Mouse (Mus musculus) MEL (cell line): Measurements from ENCODE around the gene Zfp553. TPM values are rescaled to one million over a fixed set of nuclear protein-coding genes. Genes with fewer than 3 reads are reported as not detected.
A peak's percentile ranks its signal among the peaks of the same experiment; 100 is the strongest.

Experiments used
- DNase-seq: peaks from one replicate; pipeline ENCODE4 v3.0.0; 2011; ENCODE audit warnings: low read depth, low spot score
- H3K27ac ChIP-seq: 2 replicates; pipeline ENCODE4 v1.5.1; 2012; ENCODE audit warnings: low read depth, mild to moderate bottlenecking, control low read depth, low read length, moderate library complexity; ENCODE audit not compliant: control insufficient read depth
- H3K27me3 ChIP-seq, 2 experiments: fragments of 150-350 bp in 1 of 2; sonication (generic) in 1 of 2; 2 replicates each; pipeline ENCODE4 v1.6.1; 2012; ENCODE audit warnings: low read length in 2 of 2, mild to moderate bottlenecking in 2 of 2, improper control_type of control experiment in 1 of 2, moderate library complexity in 1 of 2; ENCODE audit not compliant: insufficient read depth in 2 of 2, control insufficient read depth in 1 of 2
- H3K36me3 ChIP-seq, 2 experiments: 2 replicates each; pipeline ENCODE4 v1.6.1; 2012 to 2014; ENCODE audit warnings: low read length in 2 of 2, improper control_type of control experiment in 1 of 2, inconsistent platforms in 1 of 2, mild to moderate bottlenecking in 1 of 2; ENCODE audit not compliant: insufficient read depth in 2 of 2, control insufficient read depth in 1 of 2
- H3K4me1 ChIP-seq, 2 experiments: fragments of 150-350 bp in 1 of 2; sonication (generic) in 1 of 2; 2 replicates each; pipeline ENCODE4 v1.6.1; 2012; ENCODE audit warnings: low read length in 2 of 2, improper control_type of control experiment in 1 of 2, mild to moderate bottlenecking in 1 of 2; ENCODE audit not compliant: insufficient read depth in 2 of 2, control insufficient read depth in 1 of 2
- H3K4me3 ChIP-seq, 2 experiments: fragments of 150-350 bp in 1 of 2; sonication (generic) in 1 of 2; 2 replicates each; pipeline ENCODE4 v1.5.1; 2012; ENCODE audit warnings: low read depth in 2 of 2, low read length in 2 of 2, mild to moderate bottlenecking in 2 of 2, moderate library complexity in 2 of 2, control low read depth in 1 of 2, improper control_type of control experiment in 1 of 2; ENCODE audit not compliant: control insufficient read depth in 1 of 2, insufficient read depth in 1 of 2
- H3K79me2 ChIP-seq: 2 replicates; pipeline ENCODE4 v1.6.1; 2012; ENCODE audit warnings: mild to moderate bottlenecking, low read length, moderate library complexity; ENCODE audit not compliant: control insufficient read depth, poor library complexity, insufficient read depth
- H3K9ac ChIP-seq: 2 replicates; pipeline ENCODE4 v1.6.1; 2012; ENCODE audit warnings: low read depth, mild to moderate bottlenecking, control low read depth, low read length, moderate library complexity; ENCODE audit not compliant: control insufficient read depth, poor library complexity, severe bottlenecking
- H3K9me3 ChIP-seq: fragments of 150-350 bp; sonication (generic); replicated peaks from 2 replicates; pipeline ENCODE4 v1.6.1; 2012; ENCODE audit warnings: mild to moderate bottlenecking, low read length, improper control_type of control experiment, moderate library complexity; ENCODE audit not compliant: insufficient read depth
- CHD1 ChIP-seq: IDR thresholded peaks from 2 replicates; pipeline ENCODE4 v1.6.1; 2012; ENCODE audit warnings: low read depth, mild to moderate bottlenecking, inconsistent platforms, low read length, improper control_type of control experiment
- CHD2 ChIP-seq: IDR thresholded peaks from 2 replicates; pipeline ENCODE4 v1.6.1; 2011; ENCODE audit warnings: low read length, improper control_type of control experiment
- CTCF ChIP-seq, 3 experiments: IDR thresholded peaks in 2 of 3; conservative IDR thresholded peaks in 1 of 3; 2 replicates each; pipeline ENCODE4 v1.5.1; 2011 to 2012; ENCODE audit warnings: low read length in 3 of 3, low read depth in 2 of 3, mild to moderate bottlenecking in 2 of 3, improper control_type of control experiment in 1 of 3, inconsistent platforms in 1 of 3, mixed read lengths in 1 of 3, moderate library complexity in 1 of 3; ENCODE audit not compliant: control insufficient read depth in 1 of 3, insufficient read depth in 1 of 3, poor library complexity in 1 of 3, severe bottlenecking in 1 of 3
- ELF1 ChIP-seq: IDR thresholded peaks from 2 replicates; pipeline ENCODE4 v1.6.1; 2014; ENCODE audit warnings: low read depth, mild to moderate bottlenecking, inconsistent platforms, low read length, improper control_type of control experiment, moderate library complexity
- EP300 ChIP-seq, 2 experiments: IDR thresholded peaks; 2 replicates each; pipeline ENCODE4 v1.6.1; 2011; ENCODE audit warnings: improper control_type of control experiment in 2 of 2, low read length in 2 of 2, low read depth in 1 of 2, mild to moderate bottlenecking in 1 of 2
- ETS1 ChIP-seq: IDR thresholded peaks from 2 replicates; pipeline ENCODE4 v1.6.1; 2012; ENCODE audit warnings: low read depth, mild to moderate bottlenecking, inconsistent platforms, low read length, improper control_type of control experiment, moderate library complexity
- GABPA ChIP-seq: IDR thresholded peaks from 2 replicates; pipeline ENCODE4 v1.6.1; 2012; ENCODE audit warnings: low read depth, mild to moderate bottlenecking, inconsistent platforms, low read length, improper control_type of control experiment, moderate library complexity
- JUND ChIP-seq: IDR thresholded peaks from 2 replicates; pipeline ENCODE4 v1.6.1; 2011; ENCODE audit warnings: low read depth, mild to moderate bottlenecking, improper control_type of control experiment, low read length
- KAT2A ChIP-seq: conservative IDR thresholded peaks from 2 replicates; pipeline ENCODE4 v1.6.1; 2012; ENCODE audit warnings: low read depth, low read length, improper control_type of control experiment, inconsistent platforms
- MAFK ChIP-seq: IDR thresholded peaks from 2 replicates; pipeline ENCODE4 v1.6.1; 2011; ENCODE audit warnings: low read depth, mild to moderate bottlenecking, low read length, improper control_type of control experiment, borderline replicate concordance
- MAX ChIP-seq: IDR thresholded peaks from 2 replicates; pipeline ENCODE4 v1.6.1; 2011; ENCODE audit warnings: low read length, improper control_type of control experiment
- MAZ ChIP-seq: IDR thresholded peaks from 2 replicates; pipeline ENCODE4 v1.6.1; 2012; ENCODE audit warnings: low read depth, mild to moderate bottlenecking, inconsistent platforms, low read length, improper control_type of control experiment
- MEF2A ChIP-seq: IDR thresholded peaks from 2 replicates; pipeline ENCODE4 v1.6.1; 2014; ENCODE audit warnings: low read depth, mild to moderate bottlenecking, inconsistent platforms, low read length, improper control_type of control experiment; ENCODE audit not compliant: poor library complexity, insufficient replicate concordance, severe bottlenecking; ENCODE audit errors: extremely low read depth
- MXI1 ChIP-seq: IDR thresholded peaks from 2 replicates; pipeline ENCODE4 v1.6.1; 2011; ENCODE audit warnings: mild to moderate bottlenecking, low read depth, low read length, improper control_type of control experiment
- NELFE ChIP-seq: IDR thresholded peaks from 2 replicates; pipeline ENCODE4 v1.6.1; 2011; ENCODE audit warnings: low read depth, low read length, improper control_type of control experiment
- POLR2A ChIP-seq, 2 experiments: IDR thresholded peaks; 2 replicates each; pipeline ENCODE4 v1.6.1; 2011 to 2012; ENCODE audit warnings: low read length in 2 of 2, mild to moderate bottlenecking in 2 of 2, control low read depth in 1 of 2, improper control_type of control experiment in 1 of 2, low read depth in 1 of 2, moderate library complexity in 1 of 2; ENCODE audit not compliant: control insufficient read depth in 1 of 2, insufficient read depth in 1 of 2, poor library complexity in 1 of 2
- POLR2AphosphoS2 ChIP-seq: IDR thresholded peaks from 2 replicates; pipeline ENCODE4 v1.6.1; 2011; ENCODE audit warnings: low read length, improper control_type of control experiment
- POLR2AphosphoS5 ChIP-seq: IDR thresholded peaks from 2 replicates; pipeline ENCODE4 v1.6.1; 2012; ENCODE audit warnings: low read depth, borderline replicate concordance, mild to moderate bottlenecking, inconsistent platforms, low read length, moderate library complexity, mixed read lengths
- RAD21 ChIP-seq: IDR thresholded peaks from 2 replicates; pipeline ENCODE4 v1.6.1; 2011; ENCODE audit warnings: mild to moderate bottlenecking, low read depth, low read length, improper control_type of control experiment
- RCOR1 ChIP-seq: IDR thresholded peaks from 2 replicates; pipeline ENCODE4 v1.6.1; 2012; ENCODE audit warnings: low read depth, mild to moderate bottlenecking, inconsistent platforms, low read length, improper control_type of control experiment
- SIN3A ChIP-seq: IDR thresholded peaks from 2 replicates; pipeline ENCODE4 v1.6.1; 2012; ENCODE audit warnings: low read length, improper control_type of control experiment, inconsistent platforms
- TAL1 ChIP-seq: IDR thresholded peaks from 2 replicates; pipeline ENCODE4 v1.6.1; 2012; ENCODE audit warnings: mild to moderate bottlenecking, inconsistent platforms, low read length, moderate library complexity, mixed read lengths
- TBP ChIP-seq: IDR thresholded peaks from 2 replicates; pipeline ENCODE4 v1.8.0; 2011; ENCODE audit warnings: low read depth, low read length, improper control_type of control experiment
- TCF12 ChIP-seq: IDR thresholded peaks from 2 replicates; pipeline ENCODE4 v1.6.1; 2014; ENCODE audit warnings: low read depth, mild to moderate bottlenecking, inconsistent platforms, low read length, improper control_type of control experiment, moderate library complexity
- USF1 ChIP-seq: IDR thresholded peaks from 2 replicates; pipeline ENCODE4 v1.6.1; 2014; ENCODE audit warnings: low read depth, mild to moderate bottlenecking, inconsistent platforms, low read length, improper control_type of control experiment, moderate library complexity
- USF2 ChIP-seq, 2 experiments: IDR thresholded peaks; 2 replicates each; pipeline ENCODE4 v1.6.1; 2011 to 2012; ENCODE audit warnings: improper control_type of control experiment in 2 of 2, low read length in 2 of 2, borderline replicate concordance in 1 of 2, inconsistent platforms in 1 of 2, low read depth in 1 of 2, mild to moderate bottlenecking in 1 of 2; ENCODE audit not compliant: insufficient read depth in 1 of 2
- ZC3H11A ChIP-seq: IDR thresholded peaks from 2 replicates; pipeline ENCODE4 v1.6.1; 2012; ENCODE audit warnings: low read depth, mild to moderate bottlenecking, inconsistent platforms, low read length, improper control_type of control experiment
- ZMIZ1 ChIP-seq: IDR thresholded peaks from 2 replicates; pipeline ENCODE4 v1.6.1; 2012; ENCODE audit warnings: low read depth, mild to moderate bottlenecking, inconsistent platforms, low read length, improper control_type of control experiment, moderate library complexity
- ZNF384 ChIP-seq: IDR thresholded peaks from 2 replicates; pipeline ENCODE4 v1.6.1; 2012; ENCODE audit warnings: low read depth, mild to moderate bottlenecking, inconsistent platforms, low read length, improper control_type of control experiment
- polyA plus RNA-seq, 2 experiments: library from polyadenylated mRNA; stranded (reverse) in 1 of 2; unstranded in 1 of 2; fragments of >175 nt in 1 of 2; fragments of >200 nt in 1 of 2; gene quantifications; 2 replicates each; pipeline versions ENCODE4 v1.2.1 to v1.2.4; 2012; ENCODE audit warnings: low replicate concordance in 2 of 2, low read depth in 1 of 2; ENCODE audit not compliant: insufficient read length in 2 of 2, insufficient read depth in 1 of 2, missing spikeins in 1 of 2
- total RNA-seq: library from RNA; depleted of rRNA; stranded (reverse); fragments of 300-350 nt; gene quantifications from 2 replicates; pipeline ENCODE4 v1.2.3, GENCODE M21; 2012

The Zfp553 gene
- total and polyA plus RNA-seq, 3 experiments, result 14.6 to 19.0 TPM; not detected in 1

GRCm38 (mm10) chr7:127183828-127184227 is 49.0 kb upstream of the Zfp553 start (continued):
- TF ChIP-seq CTCF (IDR thresholded peaks at IDR 0.05 in 2 of 3, conservative IDR thresholded peaks at IDR 0.05 in 1 of 3; ENCODE audit: control insufficient read depth in 1 of 3, insufficient read depth in 1 of 3, low read depth in 2 of 3, low read length in 3 of 3, poor library complexity in 1 of 3, severe bottlenecking in 1 of 3) (peak; percentile 63 to 79 (median 76)), EP300 (IDR thresholded peaks at IDR 0.05; ENCODE audit: low read depth in 1 of 2, low read length in 2 of 2) (peak; percentile 18 to 60; a peak in 2 of 4 replicates), GABPA (no peak), MAX (peak; percentile 58; the same call in 1 of the 2 replicates), CHD2 (no peak)
- TF ChIP-seq, all 39 proteins: peak for 16

- H3K4me1 ChIP-seq, result peaks cover 36 to 45% of the 10 kb centered on the region in 2 experiments
- DNase-seq, result peak; percentile 61
- no peaks in the 10 kb centered on the region for H3K9me3 ChIP-seq
- no peaks in the 10 kb centered on the region for H3K27me3 ChIP-seq
- H3K9ac ChIP-seq, result peak overlapping the region; percentile 60
- H3K36me3 ChIP-seq, result peaks cover 0 to 50% of the 10 kb centered on the region in 2 experiments; a peak in 2 of 4 replicates
- TF ChIP-seq SIN3A, result 0 out of 2 replicates have a peak, but pooled peaks have one; percentile 6
- TF ChIP-seq EP300 (IDR thresholded peaks at IDR 0.05; ENCODE audit: low read depth in 1 of 2, low read length in 2 of 2), result peak in 1 of 2 experiments; percentile 62; a peak in 2 of 4 replicates
- peak; percentile 65 for TF ChIP-seq ZNF384
- 0 out of 2 replicates have a peak, but pooled peaks have one; percentile 20 for TF ChIP-seq KAT2A
- TF ChIP-seq MAX, result no peak
- TF ChIP-seq RCOR1, result no peak
- peak; percentile 33; the same call in 1 of the 2 replicates for TF ChIP-seq MEF2A
- TF ChIP-seq TAL1, result no peak
- TF ChIP-seq MXI1, result no peak
- no peak for TF ChIP-seq RAD21
- no peak for TF ChIP-seq TBP
- peak; percentile 80 for TF ChIP-seq ETS1
- TF ChIP-seq USF1, result no peak
- 0 out of 2 replicates have a peak, but pooled peaks have one; percentile 12 for TF ChIP-seq TCF12
- 0 out of 2 replicates have a peak, but pooled peaks have one; percentile 46 for TF ChIP-seq ELF1
- H3K4me3 ChIP-seq, result peak overlapping the region; percentile 28 to 29
- peak overlapping the region; percentile 92 for H3K27ac ChIP-seq
- H3K79me2 ChIP-seq, result no peaks in the 10 kb centered on the region; the same call in 1 of the 2 replicates
Measured at GRCm38 (mm10) chr7:127184720-127185119, 48.1 kb upstream of the Zfp553 start.

- DNase-seq, result peak; percentile 78
- peak overlapping the region; percentile 59 for H3K9ac ChIP-seq
- no peaks in the 10 kb centered on the region for H3K9me3 ChIP-seq
- H3K4me3 ChIP-seq, result no peak overlapping the region
- no peaks in the 10 kb centered on the region for H3K27me3 ChIP-seq
- H3K4me1 ChIP-seq, result peaks cover 35 to 40% of the 10 kb centered on the region in 2 experiments
- H3K36me3 ChIP-seq, result peaks cover 0 to 46% of the 10 kb centered on the region in 2 experiments; a peak in 2 of 4 replicates
- no peaks in the 10 kb centered on the region; the same call in 1 of the 2 replicates for H3K79me2 ChIP-seq
- H3K27ac ChIP-seq, result peak overlapping the region; percentile 92
- TF ChIP-seq POLR2A (IDR thresholded peaks at IDR 0.05; ENCODE audit: control insufficient read depth in 1 of 2, insufficient read depth in 1 of 2, low read depth in 1 of 2, low read length in 2 of 2, poor library complexity in 1 of 2), result no peak
- no peak for TF ChIP-seq USF1
- TF ChIP-seq RAD21, result peak; percentile 74
- no peak for TF ChIP-seq POLR2AphosphoS2
- no peak for TF ChIP-seq NELFE
- no peak for TF ChIP-seq USF2 (IDR thresholded peaks at IDR 0.05; ENCODE audit: borderline replicate concordance in 1 of 2, insufficient read depth in 1 of 2, low read depth in 1 of 2, low read length in 2 of 2)
- TF ChIP-seq GABPA, result no peak
- no peak for TF ChIP-seq CHD2
- peak; percentile 61; the same call in 1 of the 2 replicates for TF ChIP-seq MAZ
- TF ChIP-seq CHD1, result no peak
- TF ChIP-seq ZC3H11A, result peak; percentile 74
- TF ChIP-seq POLR2AphosphoS5, result no peak
- TF ChIP-seq ZNF384, result no peak
- peak; percentile 46; the same call in 1 of the 2 replicates for TF ChIP-seq MXI1
- TF ChIP-seq MAFK, result no peak
- no peak for TF ChIP-seq ZMIZ1
- 0 out of 2 replicates have a peak, but pooled peaks have one; percentile 17 for TF ChIP-seq JUND
Measured at GRCm38 (mm10) chr7:127185601-127186000, 47.3 kb upstream of the Zfp553 start.
